Mouse (Mus musculus): Measurements from ENCODE around the gene Eef1e1.

Gene Eef1e1

DNA sequence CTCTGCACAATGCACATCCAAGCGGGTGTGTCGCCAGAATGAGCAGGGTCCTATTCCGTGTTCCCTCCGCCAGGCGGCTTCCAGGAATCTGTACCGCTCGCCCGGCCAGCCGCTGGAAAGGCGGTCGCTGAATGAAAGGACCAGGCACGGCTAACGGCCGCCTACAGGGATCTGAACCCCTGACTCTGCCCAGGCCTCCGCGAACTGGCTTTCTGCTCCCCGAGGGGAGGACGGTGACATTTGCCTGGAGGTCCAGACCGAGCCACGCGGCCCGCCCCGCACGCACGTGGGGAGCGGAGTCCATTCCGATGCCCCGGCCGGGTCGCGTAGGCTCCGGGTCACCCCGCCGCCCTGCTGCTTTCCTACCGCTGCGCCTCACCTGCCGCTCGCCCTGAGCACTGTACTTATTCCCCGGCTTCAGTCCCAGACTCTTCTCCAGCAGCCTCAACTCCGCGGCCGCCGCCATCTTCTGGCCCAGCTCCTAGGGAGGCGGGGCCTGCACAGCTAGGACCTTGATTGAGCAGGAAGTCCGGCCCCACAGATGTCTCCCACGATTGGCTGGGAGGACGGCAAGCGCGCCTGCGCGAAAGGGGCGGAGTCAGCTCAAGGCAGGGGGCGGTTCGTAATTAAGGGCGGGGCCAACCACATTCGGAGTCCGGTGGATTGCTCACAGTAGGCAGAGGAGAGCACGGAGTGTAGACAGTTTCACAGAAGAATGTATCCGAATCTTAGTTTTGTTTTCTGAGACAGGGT, at the start of gene Eef1e1:
Gene Eef1e1, minus strand, starts transcription at position 531 of the 753 bp plus-strand sequence.
- no peak for TF ChIP-seq GATA4 (IDR thresholded peaks at IDR 0.05; ENCODE audit: insufficient replicate concordance, low read length)

- TF ChIP-seq GATA4 (IDR thresholded peaks at IDR 0.05; ENCODE audit: insufficient replicate concordance, low read length): no peak
Measured at GRCm38 (mm10) chr13:38690845-38691244, 32.0 kb upstream of the Eef1e1 start.

DNA sequence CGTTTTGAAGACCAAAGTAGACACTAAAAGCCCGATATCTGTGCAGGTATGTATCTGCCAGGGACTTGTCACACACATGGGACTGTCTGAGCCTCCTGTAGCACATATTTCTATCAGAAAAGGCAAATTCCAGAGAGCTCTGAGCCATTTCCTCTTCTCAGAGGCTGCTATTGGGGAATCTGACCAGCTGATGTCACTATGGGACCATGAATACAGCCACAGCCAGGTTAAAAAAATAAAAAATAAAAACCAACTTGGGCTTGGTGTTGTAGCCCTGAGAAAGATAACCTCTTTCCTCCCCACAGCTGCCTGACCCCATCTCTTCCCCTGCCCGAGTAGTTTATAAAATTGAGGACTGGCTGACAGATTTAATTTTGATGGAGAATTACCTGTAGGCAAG, 31.2 kb upstream of the Eef1e1 start:
- no peak for TF ChIP-seq GATA4 (IDR thresholded peaks at IDR 0.05; ENCODE audit: insufficient replicate concordance, low read length)

DNA sequence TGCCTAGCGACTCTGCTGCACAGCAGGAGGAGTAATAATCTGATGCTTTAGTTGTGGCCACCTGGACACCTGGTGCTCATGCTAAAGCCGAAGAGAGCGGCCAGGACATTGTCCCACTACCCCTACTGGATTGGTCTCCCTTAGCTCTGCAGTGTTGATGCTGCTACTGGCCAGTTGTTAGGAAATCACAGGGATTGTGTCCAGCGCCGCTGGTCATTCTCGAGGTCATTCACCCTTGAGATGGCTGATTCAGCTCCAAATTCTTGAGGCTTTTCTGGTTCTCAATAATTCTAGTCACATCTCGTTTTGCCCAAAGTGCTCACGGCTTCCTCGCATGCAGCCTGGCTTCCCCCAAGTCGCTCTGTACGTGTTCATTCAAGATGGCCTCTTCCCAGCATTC, 29.9 kb upstream of the Eef1e1 start:
- TF ChIP-seq GATA4 (IDR thresholded peaks at IDR 0.05; ENCODE audit: insufficient replicate concordance, low read length): no peak

DNA sequence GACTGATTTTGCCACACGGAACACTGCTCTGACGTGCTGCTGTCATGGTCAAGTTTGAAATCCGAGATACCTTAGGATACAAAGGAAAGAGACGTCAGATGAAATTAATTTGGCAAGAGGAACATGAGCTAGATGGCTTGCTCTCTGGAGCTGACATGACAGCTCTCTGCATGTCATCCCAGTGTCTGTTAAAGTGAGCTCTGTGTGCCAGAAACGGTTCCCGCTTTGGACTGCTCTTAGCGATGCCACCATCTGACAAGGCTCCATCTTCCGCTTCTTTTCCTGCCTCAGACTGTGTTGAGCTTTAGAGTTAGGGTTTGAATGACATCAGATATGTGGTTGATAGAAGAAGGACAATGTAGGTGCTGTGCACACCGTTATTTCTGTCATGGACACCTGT, 13.5 kb upstream of the Eef1e1 start:
- no peak for TF ChIP-seq GATA4 (IDR thresholded peaks at IDR 0.05; ENCODE audit: insufficient replicate concordance, low read length)

DNA sequence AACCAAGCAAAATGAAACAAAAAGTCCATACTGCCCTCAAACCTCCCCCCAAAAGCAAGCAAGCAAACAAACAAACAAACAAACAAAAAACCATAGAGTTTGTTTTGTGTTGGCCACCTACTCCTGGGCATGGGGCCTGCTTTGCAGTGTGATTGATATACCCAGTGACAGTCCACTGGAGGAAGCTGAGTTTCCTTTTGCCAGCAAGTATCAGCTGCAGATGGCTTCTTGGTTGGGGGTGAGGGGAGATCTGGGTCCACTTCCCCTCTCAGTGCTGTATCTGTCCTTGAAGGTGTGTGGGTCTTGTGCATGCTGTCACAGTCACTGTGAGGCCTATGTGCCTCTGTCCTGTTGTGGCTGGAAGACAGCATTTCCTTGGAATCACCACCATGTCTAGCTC, 11.2 kb upstream of the Eef1e1 start:
- no peak for TF ChIP-seq GATA4 (IDR thresholded peaks at IDR 0.05; ENCODE audit: insufficient replicate concordance, low read length)

DNA sequence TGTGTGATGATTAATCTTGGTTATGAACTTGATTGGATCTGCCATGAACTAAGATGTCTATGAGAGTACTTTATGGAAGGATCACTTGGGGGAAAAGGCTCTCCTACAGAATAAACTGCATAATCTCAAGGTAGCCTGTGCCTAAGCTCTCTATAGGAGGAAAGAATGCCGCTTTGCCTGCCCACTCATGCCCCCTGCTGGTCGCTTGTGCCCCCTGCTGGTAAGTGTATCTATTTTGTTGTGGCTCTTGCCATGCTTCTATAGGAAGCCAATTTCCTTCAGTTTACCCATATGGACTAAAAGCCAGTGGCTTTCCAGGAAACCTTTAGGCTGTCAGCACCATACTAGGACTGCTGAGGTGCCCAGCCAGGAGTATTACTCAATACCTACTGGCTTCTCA, 9.7 kb upstream of the Eef1e1 start:
- TF ChIP-seq GATA4 (IDR thresholded peaks at IDR 0.05; ENCODE audit: insufficient replicate concordance, low read length): no peak

- no peak for TF ChIP-seq GATA4 (IDR thresholded peaks at IDR 0.05; ENCODE audit: insufficient replicate concordance, low read length)
Measured at GRCm38 (mm10) chr13:38664753-38665152, 5.9 kb upstream of the Eef1e1 start.

DNA sequence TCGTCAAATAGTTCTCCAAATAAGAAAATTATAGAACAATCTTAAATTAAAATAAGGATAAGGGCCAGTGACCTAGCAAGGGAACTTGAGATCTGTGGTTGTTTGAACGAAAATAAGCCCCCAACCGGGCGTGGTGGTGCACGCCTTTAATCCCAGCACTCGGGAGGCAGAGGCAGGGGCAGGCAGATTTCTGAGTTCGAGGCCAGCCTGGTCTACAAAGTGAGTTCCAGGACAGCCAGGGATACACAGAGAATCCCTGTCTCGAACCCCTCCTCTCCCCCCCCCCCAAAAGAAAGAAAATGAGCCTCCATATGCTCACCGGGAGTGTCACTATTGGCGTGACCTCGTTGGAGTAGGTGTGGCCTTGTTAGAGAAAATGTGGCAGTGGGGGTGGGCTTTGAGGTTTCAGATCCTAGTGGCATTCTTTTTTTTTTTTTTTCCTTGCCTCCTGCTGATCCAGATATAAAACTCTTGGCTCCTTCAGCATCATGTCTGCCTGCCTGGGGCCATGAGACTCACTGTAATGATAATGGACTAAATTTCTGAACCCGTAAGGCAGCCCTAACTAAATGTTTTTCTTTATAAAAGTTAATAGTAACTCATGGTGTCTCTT, 772 bp upstream of the Eef1e1 start:
- TF ChIP-seq GATA4 (IDR thresholded peaks at IDR 0.05; ENCODE audit: insufficient replicate concordance, low read length): no peak

- no peak for TF ChIP-seq GATA4 (IDR thresholded peaks at IDR 0.05; ENCODE audit: insufficient replicate concordance, low read length)
Measured at GRCm38 (mm10) chr13:38657865-38658264, 993 bp downstream of the Eef1e1 start.

- no peak for TF ChIP-seq GATA4 (IDR thresholded peaks at IDR 0.05; ENCODE audit: insufficient replicate concordance, low read length)
Measured at GRCm38 (mm10) chr13:38650292-38650691, 8.6 kb downstream of the Eef1e1 start.

- no peak for TF ChIP-seq GATA4 (IDR thresholded peaks at IDR 0.05; ENCODE audit: insufficient replicate concordance, low read length)
Measured at GRCm38 (mm10) chr13:38649069-38649468, 9.8 kb downstream of the Eef1e1 start.

- no peak for TF ChIP-seq GATA4 (IDR thresholded peaks at IDR 0.05; ENCODE audit: insufficient replicate concordance, low read length)
Measured at GRCm38 (mm10) chr13:38641414-38641813, 17.4 kb downstream of the Eef1e1 start.

DNA sequence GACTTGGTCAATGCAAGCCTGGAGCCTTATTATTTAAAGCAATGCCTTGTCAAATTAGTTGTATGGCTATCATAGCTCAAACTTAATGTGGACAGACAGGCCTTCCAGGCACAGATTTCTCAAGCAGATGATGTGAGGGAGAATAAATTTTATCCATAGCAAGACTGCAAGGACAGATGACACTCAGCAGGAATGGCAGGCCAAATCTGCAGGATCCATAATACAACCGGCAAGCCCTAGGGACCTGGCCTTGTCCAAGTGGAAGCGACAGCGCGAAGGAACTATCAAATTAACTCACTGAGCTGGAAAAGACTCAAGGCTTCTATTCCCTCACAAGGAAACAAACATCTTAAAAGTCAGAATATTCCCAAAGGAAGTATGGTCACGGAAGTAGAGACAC, 17.9 kb downstream of the Eef1e1 start:
- TF ChIP-seq GATA4 (IDR thresholded peaks at IDR 0.05; ENCODE audit: insufficient replicate concordance, low read length): no peak

GRCm38 (mm10) chr13:38638694-38639093, 20.2 kb downstream of the Eef1e1 start:
- no peak for TF ChIP-seq GATA4 (IDR thresholded peaks at IDR 0.05; ENCODE audit: insufficient replicate concordance, low read length)

GRCm38 (mm10) chr13:38634800-38635269, 24.0 kb downstream of the Eef1e1 start, which contains the start of gene Bloc1s5:
Bloc1s5 (minus strand) TSS chr13:38635109.
- TF ChIP-seq GATA4 (IDR thresholded peaks at IDR 0.05; ENCODE audit: insufficient replicate concordance, low read length): peak; percentile 32; the same call in 1 of the 2 replicates
